Mouse (Mus musculus) ES-E14 (cell line): ENCODE measurements around the gene Rrh.

Experiments
- ZC3H11A ChIP-seq: IDR thresholded peaks from 2 replicates; pipeline ENCODE4 v1.6.1; 2012; ENCODE audit warnings: low read depth, mild to moderate bottlenecking, inconsistent platforms, low read length, borderline replicate concordance
- ZNF384 ChIP-seq: IDR thresholded peaks from 2 replicates; pipeline ENCODE4 v1.6.1; 2012; ENCODE audit warnings: low read depth, low read length, inconsistent platforms

- TF ChIP-seq ZC3H11A = no peak
- no peak for TF ChIP-seq ZNF384
Measured at GRCm38 (mm10) chr3:129754650-129755604, 67.5 kb downstream of the Rrh start, which contains the start of gene Egf.
